Mouse (Mus musculus) left cerebral cortex, adult 6 months (tissue): ENCODE results near the gene Abcf3. TPM values are rescaled to one million over a fixed set of nuclear protein-coding genes. Genes with fewer than 3 reads are reported as not detected.

Source experiments
- long read RNA-seq, 2 experiments: library from polyadenylated mRNA; unstranded; transcript quantifications; one replicate each; pipeline ENCODE4 v2.0.0; 2019 to 2020
- polyA plus RNA-seq: library from polyadenylated mRNA; unstranded; fragments of <200 nt; fragmentation: Nextera tagmentation; gene quantifications from 2 replicates; pipeline ENCODE4 v1.2.3, GENCODE M21; 2021

Abcf3 gene
- 39.2 and 58.3 TPM in 2 replicates for polyA plus RNA-seq
- long read RNA-seq, experiment 1, transcript Abcf3-201 (21 exons, 3,090 nt), result major isoform, 495 of 617 reads
- long read RNA-seq, experiment 1, partial matches to known transcripts, result 27 of 617 reads
- long read RNA-seq, experiment 1, other reads (novel, unspliced or antisense), result 94 of 617 reads
- long read RNA-seq, experiment 2, transcript Abcf3-201 (21 exons, 3,090 nt), result major isoform, 66 of 96 reads
- long read RNA-seq, experiment 2, partial matches to known transcripts, result 16 of 96 reads
- long read RNA-seq, experiment 2, other reads (novel, unspliced or antisense), result 14 of 96 reads

GRCm38 (mm10) chr16:20548096-20548948 is at the start of gene Abcf3:
TSS of gene Abcf3 (plus strand) at chr16:20548577.

GRCm38 (mm10) chr16:20498677-20499475 is 49.5 kb upstream of the Abcf3 start, which contains the start of gene Eif2b5:
TSS of gene Eif2b5 (plus strand) at chr16:20498817.

GRCm38 (mm10) chr16:20516726-20517201 is 31.6 kb upstream of the Abcf3 start, which contains the start of gene Dvl3:
TSS of gene Dvl3 (plus strand) at chr16:20516982.

GRCm38 (mm10) chr16:20535296-20536080 is 12.9 kb upstream of the Abcf3 start, which contains the start of gene Ap2m1:
TSS of gene Ap2m1 (plus strand) at chr16:20535478.

GRCm38 (mm10) chr16:20589366-20589938 is 41.1 kb downstream of the Abcf3 start, which contains the start of gene Vwa5b2:
TSS of gene Vwa5b2 (plus strand) at chr16:20589471.

Other genes with a start within 250 kb of the Abcf3 start
- 41.9 and 51.6 TPM in 2 replicates for gene Parl, start 246.2 kb upstream of the Abcf3 start, polyA plus RNA-seq
- gene Cyp2ab1, start 223.2 kb upstream of the Abcf3 start, polyA plus RNA-seq, result not detected in 2 replicates
- 52.2 and 83.4 TPM in 2 replicates for gene Abcc5, start 122.2 kb upstream of the Abcf3 start, polyA plus RNA-seq
- 26.1 and 45.1 TPM in 2 replicates for gene Eif2b5, start 49.8 kb upstream of the Abcf3 start, polyA plus RNA-seq
- gene Dvl3, start 31.6 kb upstream of the Abcf3 start, polyA plus RNA-seq, result 7.2 and 17.1 TPM in 2 replicates
- 915 and 1,083 TPM in 2 replicates for gene Ap2m1, start 13.1 kb upstream of the Abcf3 start, polyA plus RNA-seq
- 6.7 and 11.6 TPM in 2 replicates for gene Vwa5b2, start 40.9 kb downstream of the Abcf3 start, polyA plus RNA-seq
- 6.3 and 6.7 TPM in 2 replicates for gene Eef1akmt4, start 63.0 kb downstream of the Abcf3 start, polyA plus RNA-seq
- not detected in 2 replicates for gene Gm49333, start 63.0 kb downstream of the Abcf3 start, polyA plus RNA-seq
- gene Alg3, start 63.2 kb downstream of the Abcf3 start, polyA plus RNA-seq, result 12.1 and 13.1 TPM in 2 replicates
- 22.0 and 23.7 TPM in 2 replicates for gene Camk2n2, start 72.7 kb downstream of the Abcf3 start, polyA plus RNA-seq
- gene Ece2, start 81.3 kb downstream of the Abcf3 start, polyA plus RNA-seq, result 6.3 and 7.7 TPM in 2 replicates
- gene Psmd2, start 103.1 kb downstream of the Abcf3 start, polyA plus RNA-seq, result 129 and 158 TPM in 2 replicates
- 17.6 and 30.0 TPM in 2 replicates for gene Eif4g1, start 119.7 kb downstream of the Abcf3 start, polyA plus RNA-seq
- 165 and 297 TPM in 2 replicates for gene Fam131a, start 144.7 kb downstream of the Abcf3 start, polyA plus RNA-seq
- 70.1 and 79.0 TPM in 2 replicates for gene Polr2h, start 169.1 kb downstream of the Abcf3 start, polyA plus RNA-seq
- gene Clcn2, start 169.2 kb downstream of the Abcf3 start, polyA plus RNA-seq, result 8.0 and 16.2 TPM in 2 replicates
- gene Chrd, start 184.6 kb downstream of the Abcf3 start, polyA plus RNA-seq, result 7.1 and 7.2 TPM in 2 replicates
- 0.54 and 0.59 TPM in 2 replicates for gene Thpo, start 185.9 kb downstream of the Abcf3 start, polyA plus RNA-seq